Mouse (Mus musculus): ENCODE measurements around the gene Cox8a.

DNA sequence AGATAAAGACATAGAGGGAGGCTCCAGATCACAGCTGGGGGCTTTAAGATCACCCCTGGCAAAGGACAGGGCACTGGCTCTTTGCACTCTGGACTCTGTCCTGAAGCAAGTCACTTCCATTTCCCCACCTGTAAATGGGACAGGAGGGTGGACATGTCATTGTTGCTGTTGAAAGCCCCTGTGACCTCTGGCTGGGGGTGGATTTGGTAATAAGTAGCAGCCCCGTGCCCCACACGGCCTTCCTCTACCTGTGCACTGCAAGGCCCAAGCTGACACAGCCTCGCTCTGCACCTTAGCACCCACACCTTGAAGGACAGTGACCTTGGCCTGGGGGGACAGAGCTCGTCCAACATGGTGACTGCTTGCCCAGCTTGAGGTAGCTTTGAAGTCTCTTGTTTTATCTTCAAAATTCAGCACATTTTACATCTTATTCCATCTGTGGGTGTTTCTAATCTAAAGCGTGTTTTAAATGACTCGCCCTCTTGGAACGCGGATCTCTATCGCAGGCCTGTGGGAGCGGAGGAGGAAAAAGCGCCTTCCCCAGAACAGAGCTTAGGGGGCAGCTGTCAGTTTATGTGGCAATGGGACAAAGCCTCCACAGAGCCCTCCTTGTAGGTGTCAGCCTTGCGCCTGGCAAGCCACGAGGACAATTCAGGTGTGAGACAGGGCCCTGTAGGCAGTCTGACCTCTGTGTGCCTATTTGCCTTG lies 39.5 kb downstream of the Cox8a start:
- TF ChIP-seq CTCF (IDR thresholded peaks at IDR 0.05; ENCODE audit: extremely low read depth, insufficient read depth, low read length) (no peak), POLR2A (IDR thresholded peaks at IDR 0.05; ENCODE audit: extremely low read depth, insufficient read depth, low read length) (no peak)
